Mouse (Mus musculus) spleen, postnatal 4 days (tissue): ENCODE measurements around the gene Btnl4.
"Not testable (repeated sequence)": the region's sequence is repeated elsewhere in the genome, so short reads cannot be mapped to it uniquely, and the experiment has no call there.

Experiments used
- DNase-seq, 2 experiments: peaks; one replicate each; pipeline ENCODE4 v3.0.0; 2022; ENCODE audit warnings: low spot score in 2 of 2

Gene Btnl4

DNA sequence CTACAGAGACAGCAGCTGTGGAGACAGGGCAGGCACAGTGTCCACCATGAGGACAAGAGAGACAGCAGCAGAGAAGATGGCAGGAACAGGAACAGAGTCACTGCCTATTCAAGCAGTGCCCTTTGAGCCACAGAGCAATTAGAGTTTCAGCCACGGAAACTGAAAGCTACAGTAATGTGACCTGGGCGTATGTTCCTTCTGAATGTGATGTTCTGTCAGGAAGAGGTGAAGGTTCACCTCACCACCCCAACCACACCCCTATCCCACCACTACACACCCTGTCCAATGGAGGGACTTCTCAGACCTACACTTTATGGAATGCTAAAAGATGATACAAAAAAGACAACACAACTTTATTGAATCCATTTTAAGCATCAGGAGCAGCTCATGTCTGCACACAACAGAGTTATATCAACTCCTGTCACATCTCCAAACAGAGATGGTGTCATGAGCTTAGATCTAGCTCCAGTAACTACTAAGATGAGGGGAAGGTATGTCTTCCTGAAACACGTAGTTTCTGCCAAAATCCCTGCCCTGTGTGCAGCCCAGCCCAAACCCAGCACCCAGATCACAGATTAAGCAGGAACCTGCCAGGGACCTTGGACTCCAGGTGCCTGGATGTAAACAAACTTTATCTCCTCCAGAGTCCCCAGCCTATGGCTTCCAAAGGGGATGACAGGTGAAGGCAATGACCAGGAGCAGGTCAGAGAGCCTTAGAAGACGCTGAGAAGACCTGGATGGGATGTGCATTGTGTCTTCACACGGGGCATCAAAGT is at the start of gene Btnl4:
Gene Btnl4 (minus strand): TSS at position 81 of the 776 bp plus-strand sequence.
- not testable (repeated sequence) for DNase-seq

DNA sequence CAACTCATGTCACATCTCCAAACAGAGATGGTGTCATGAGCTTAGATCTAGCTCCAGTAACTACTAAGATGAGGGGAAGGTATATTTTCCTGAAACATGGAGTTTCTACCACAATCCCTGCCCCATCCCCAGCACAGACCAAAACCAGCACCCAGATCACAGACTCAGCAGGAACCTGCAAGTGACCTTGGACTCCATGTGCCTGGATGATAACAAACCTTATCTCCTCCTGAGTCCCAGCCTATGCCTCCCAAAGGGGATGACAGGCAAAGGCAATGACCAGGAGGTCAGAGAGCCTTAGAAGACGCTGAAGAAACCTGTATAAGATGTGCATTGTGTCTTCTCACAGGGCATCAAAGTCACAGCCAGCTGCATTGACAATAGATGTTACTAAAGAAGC is 41.9 kb upstream of the Btnl4 start:
- DNase-seq, result peak in 1 of 2 experiments; percentile 47

DNA sequence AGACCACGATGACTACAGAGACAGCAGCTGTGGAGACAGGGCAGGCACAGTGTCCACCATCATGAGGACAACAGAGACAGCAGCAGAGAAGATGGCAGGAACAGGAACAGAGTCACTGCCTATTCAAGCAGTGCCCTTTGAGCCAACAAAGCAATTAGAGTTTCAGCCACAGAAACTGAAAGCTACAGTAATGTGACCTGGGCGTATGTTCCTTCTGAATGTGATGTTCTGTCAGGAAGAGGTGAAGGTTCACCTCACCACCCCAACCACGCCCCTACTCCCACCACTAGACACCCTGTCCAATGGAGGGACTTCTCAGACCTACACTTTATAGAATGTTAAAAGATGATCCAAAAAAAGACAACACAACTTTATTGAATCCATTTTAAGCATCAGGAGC is 41.5 kb upstream of the Btnl4 start:
- DNase-seq, result peak in 1 of 2 experiments; percentile 7

DNA sequence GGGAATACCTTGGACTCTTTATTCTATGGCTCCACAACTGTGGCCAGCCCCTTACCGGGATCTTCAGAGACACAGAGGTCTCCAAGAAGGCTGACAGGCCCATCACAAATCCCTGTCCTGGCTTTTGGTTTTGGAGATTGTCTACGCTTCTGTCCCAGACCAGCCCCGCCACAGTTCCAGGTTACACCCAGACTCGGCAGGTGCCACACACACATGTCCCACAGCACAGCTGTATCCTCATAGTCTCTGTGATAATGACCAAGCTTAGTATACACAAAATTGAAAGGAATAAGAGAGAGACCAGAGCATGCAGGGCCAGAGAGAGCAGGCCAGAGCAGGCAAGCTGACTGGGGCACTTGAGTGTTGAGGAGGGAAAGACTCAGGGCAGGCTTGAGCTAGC is 40.7 kb upstream of the Btnl4 start:
- DNase-seq, result peak in 1 of 2 experiments; percentile 46

DNA sequence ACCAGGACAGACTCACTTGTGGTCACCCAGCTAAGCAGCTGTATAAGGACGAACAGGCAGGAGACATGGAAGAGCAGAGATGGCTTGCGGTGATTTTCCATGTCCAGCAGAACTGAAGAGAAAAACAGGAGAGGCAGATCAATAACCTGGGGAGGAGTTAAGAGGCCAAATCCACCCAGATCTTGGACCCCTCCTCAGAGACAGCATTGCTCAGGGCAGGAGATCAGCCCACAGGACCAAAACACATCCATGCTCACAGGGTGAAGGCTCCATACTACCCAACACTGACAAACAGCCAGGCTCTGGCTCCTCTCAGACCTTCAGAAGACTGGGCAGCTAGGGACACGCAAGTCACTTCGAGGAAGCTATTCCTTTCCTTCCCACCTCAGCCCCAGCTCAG is 40.1 kb upstream of the Btnl4 start, which contains the start of gene Btnl6:
Gene Btnl6 (minus strand): TSS at position 101 of the 400 bp plus-strand sequence.
- no peak for DNase-seq

DNA sequence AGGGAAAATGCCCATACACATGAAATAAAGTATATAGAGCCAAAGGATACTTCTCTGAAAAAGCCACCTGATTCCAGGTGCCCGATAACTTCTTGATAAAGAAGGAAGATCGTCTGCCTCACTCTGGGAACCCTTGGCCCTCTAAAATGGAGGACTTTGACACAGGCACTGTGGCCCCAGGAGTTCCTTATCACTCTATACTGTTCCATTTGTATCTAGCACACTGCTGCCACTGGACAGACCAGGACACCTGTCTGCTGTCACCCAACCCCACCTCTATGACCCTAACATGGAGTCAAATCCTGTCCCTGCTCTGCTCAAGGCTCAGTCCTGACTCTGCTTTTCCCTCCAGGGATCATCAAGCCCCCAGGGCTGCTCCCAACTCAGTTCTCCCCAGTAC is 39.4 kb upstream of the Btnl4 start:
- DNase-seq, result peak in 1 of 2 experiments; percentile 34

DNA sequence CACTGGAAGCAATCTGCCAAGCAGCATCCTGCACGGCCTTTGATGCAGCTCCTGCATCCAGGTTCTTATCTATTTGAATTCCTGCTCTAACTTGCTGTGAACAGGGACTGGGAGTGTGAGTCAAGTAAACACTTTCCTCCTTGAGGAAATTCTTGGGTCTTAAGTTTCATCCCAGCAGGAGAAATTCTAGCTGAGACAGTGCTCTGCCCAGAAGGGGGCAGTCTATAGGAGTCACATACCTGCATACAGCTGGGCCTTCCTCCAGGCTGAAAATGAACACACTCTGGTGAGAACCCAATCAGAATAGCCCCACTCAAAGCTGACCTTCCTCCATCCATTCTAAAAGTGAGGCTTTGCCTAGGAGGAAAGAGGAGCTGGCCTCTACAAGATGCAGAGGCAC is 34.6 kb upstream of the Btnl4 start:
- peak in 1 of 2 experiments; percentile 40 for DNase-seq

DNA sequence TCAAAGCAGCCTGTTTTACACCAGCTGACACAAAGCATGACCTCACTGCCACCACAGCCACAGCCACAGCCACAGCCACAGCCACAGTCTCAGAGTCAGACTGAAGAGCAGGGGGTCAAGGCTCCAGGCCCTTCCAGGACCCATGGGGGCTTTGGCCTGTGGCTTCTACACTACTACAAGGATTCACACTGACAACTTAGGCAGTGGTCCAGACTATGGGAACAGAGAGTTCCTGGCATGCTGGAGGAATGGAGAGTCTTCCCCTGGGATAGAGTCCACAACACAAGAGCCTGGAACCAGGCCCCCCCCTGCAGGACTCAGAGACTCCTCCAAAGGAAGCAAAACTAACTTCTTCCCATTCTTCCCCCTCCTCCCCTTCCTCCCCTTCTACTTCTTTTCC is 30.5 kb upstream of the Btnl4 start:
- DNase-seq, result peak in 1 of 2 experiments; percentile 11

DNA sequence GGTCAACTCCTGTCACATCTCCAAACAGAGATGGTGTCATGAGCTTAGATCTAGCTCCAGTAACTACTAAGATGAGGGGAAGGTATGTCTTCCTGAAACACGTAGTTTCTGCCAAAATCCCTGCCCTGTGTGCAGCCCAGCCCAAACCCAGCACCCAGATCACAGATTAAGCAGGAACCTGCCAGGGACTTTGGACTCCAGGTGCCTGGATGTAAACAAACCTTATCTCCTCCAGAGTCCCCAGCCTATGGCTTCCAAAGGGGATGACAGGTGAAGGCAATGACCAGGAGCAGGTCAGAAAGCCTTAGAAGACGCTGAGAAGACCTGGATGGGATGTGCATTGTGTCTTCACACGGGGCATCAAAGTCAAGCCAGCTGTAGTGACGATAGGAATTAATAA is 20.6 kb upstream of the Btnl4 start:
- not testable (repeated sequence) for DNase-seq

DNA sequence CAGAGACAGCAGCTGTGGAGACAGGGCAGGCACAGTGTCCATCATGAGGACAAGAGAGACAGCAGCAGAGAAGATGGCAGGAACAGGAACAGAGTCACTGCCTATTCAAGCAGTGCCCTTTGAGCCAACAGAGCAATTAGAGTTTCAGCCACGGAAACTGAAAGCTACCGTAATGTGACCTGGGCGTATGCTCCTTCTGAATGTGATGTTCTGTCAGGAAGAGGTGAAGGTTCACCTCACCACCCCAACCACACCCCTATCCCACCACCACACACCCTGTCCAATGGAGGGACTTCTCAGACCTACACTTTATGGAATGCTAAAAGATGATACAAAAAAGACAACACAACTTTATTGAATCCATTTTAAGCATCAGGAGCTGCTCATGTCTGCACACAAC is 20.2 kb upstream of the Btnl4 start:
- DNase-seq, result not testable (repeated sequence)

DNA sequence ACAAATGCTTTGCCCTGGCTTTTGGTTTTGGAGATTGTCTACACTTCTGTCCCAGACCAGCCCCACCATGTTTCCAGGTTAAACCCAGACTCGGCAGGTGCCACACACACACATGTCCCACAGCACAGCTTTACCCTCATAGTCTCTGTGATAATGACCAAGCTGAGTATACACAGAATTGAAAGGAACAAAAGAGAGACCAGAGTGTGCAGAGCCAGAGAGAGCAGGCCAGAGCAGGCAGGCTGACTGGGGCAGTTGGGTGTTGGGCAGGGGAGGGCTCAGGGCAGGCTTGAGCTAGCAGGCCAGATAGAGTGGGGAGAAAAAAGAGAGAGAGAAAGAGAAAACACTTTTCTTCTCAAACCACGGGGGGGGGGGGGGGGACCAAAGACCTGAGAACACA is 19.4 kb upstream of the Btnl4 start:
- no peak for DNase-seq

DNA sequence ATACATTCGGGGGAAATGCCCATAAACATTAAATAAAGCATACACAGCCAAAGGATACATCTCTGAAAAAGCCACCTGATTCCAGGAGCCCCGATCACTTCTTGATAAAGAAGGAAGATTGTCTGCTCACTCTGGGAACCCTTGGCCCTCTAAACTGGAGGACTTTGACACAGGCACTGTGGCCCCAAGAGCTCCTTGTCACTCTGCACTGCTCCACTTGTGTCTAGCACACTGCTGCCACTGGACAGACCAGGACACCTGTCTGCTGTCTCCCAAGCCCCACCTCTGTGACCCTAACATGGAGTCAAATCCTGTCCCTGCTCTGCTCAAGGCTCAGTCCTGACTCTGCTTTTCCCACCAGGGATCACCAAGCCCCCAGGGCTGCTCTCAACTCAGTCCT is 18.0 kb upstream of the Btnl4 start:
- DNase-seq, result not testable (repeated sequence)

DNA sequence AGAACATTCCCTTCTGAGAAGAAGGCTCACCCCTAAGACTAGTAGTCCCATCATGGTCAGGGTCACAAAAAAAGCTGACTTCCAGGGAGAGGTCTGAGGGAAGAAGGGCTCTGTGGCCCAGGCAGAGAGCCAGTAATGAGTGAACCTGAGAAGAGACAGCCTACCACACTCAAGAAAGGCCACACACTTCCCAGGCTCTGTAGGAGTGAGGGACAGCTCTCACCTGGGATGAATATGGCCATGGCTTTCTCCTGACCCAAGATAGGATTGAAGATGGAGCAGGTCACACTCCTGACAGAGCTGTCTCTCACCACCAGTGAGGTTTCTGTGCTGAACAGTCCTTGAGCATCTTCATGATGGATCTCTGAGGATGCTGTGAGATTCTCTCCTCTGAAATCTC is 15.7 kb upstream of the Btnl4 start:
- DNase-seq, result no peak

DNA sequence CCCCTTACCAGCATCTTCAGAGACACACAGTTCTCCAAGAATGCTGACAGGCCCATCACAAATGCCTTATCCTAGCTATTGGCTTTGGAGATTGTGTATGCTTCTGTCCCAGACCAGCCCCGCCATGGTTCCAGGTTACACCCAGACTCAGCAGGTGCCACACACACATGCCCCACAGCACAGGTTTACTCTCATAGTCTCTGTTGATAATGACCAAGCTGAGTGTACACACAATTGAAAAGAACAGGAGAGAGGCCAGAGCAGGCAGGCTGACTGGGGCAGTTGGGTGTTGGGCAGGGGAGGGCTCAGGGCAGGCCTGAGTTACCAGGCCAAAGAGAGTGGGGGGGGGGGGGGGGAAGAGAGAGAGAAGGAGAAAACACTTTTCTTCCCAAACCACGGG is 691 bp downstream of the Btnl4 start:
- DNase-seq, result no peak

DNA sequence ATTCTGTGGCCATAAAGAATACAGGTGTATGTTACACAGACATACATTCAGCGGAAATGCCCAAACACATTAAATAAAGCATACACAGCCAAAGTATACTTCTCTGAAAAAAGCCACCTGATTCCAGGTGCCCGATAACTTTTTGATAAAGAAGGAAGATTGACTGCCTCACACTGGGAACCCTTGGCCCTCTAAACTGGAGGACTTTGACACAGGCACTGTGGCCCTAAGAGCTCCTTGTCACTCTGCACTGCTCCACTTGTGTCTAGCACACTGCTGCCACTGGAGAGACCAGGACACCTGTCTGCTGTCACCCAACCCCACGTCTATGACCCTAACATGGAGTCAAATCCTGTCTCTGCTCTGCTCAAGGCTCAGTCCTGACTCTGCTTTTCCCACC is 2.1 kb downstream of the Btnl4 start:
- DNase-seq, result no peak

DNA sequence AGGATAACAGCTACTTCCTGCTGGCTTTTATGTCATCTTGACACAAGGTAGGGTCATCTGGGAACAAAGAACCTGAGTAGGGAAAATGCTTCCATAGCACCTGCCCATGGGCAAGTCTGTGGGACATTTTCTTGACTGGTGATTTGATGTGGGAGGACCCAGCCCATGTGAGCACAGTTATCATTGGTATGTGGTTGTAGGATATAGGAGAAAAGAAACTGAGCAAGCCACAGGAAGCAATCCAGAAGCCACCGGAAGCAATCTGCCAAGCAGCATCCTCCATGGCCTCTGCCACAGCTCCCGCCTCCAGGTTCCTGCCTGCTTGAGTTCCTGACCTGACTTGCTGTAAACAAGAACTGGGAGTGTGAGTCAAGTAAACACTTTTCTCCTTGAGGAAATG is 6.6 kb downstream of the Btnl4 start:
- no peak for DNase-seq

DNA sequence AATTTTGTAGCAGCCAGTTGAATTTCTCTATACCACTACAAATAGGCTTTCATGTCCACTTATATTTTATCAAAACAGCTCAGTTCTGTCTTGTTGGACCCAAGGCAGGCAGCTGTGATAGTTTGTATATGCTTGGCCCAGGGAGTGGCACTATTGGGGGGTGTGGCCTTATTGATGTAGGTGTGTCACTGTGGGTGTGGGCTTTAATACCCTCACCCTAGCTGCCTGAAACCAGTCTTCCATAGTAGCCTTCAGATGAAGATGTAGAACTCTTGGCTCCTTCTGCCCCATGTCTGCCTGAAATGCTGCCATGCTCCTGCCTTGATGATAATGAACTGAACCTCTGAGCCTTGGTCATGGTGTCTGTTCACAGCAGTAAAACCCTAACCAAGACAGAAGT is 11.2 kb downstream of the Btnl4 start:
- DNase-seq, result not testable (repeated sequence)

DNA sequence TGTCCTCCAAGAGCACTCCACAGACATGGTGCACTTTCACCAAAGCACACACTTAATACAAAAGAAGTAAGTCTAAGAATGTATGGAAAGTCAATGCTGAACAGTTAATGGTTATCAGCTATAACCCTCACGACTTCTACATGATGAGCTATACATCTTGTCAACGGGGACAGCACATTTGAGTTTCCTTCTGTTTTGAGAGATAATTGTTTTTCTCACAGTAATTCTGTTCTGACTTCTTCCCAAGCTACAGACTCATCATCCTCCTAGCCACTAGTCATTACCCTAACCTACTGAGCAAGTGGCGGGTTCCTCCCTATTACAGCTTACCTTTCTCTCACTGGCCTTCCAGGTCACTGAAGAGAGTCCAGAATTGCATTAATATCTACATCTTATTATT is 17.9 kb downstream of the Btnl4 start:
- DNase-seq, result no peak

DNA sequence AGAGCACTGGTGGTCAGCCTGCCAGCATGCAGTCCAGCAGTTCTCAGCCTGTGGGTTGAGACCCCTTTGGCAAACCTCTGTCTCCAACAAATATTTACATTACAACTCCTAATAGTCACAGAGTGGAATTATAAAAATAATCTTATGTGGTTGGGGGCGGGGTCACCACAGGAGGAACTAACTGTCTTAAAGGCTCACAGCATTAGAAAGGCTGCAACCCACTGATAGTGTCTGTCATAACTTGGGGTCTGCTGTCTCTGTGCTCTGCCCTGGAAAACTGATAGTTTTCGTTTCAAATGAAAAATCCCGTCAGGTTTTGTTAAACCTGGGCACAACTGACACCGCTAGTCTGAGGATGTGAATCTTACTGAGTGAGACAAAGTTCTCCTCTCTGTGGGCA is 19.4 kb downstream of the Btnl4 start:
- no peak for DNase-seq

DNA sequence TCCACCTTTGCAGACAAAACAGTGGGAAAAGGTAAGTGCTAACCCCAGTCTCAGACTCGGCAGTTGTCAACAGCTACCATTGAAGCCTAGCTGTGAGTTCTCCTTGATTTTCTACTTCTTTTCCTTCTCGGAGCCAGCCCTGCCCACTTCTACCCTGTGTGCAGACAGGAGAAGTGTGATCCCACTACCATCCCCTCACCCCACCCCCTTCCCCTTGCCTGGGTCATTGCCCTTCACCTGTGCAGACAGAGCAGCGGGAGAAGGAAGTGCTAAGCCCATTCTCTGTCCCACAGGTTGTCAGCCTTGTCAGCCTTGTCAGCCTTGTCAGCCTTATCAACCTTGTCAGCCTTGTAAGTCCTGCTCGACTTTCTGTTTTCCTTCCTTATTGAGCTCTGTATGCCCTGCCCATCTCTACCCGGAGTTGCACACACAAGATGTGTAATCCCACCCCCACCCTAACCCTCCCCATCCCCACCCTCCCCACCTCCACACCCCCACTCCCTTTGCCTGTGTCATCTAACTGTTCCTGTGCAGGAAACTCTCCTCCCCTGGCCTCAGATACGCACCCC is 28.6 kb downstream of the Btnl4 start:
- DNase-seq, result no peak

DNA sequence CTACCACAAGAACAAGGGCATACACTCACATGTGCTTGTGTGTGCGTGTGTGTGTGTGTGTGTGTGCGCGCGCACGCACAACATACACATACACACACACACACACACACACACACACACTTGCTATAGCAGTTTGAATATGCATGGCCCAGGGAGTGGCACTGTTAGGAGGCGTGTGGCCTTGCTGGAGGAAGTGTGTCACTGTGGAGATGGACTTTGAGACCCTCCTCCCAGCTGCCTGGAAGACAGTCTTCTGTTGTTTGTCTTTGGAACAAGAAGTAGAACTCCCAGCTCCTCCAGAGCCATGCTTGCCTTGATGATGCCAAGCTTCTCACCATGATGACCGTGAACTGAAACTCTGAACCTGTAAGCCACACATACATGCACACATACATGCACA is 35.1 kb downstream of the Btnl4 start:
- DNase-seq, result no peak

DNA sequence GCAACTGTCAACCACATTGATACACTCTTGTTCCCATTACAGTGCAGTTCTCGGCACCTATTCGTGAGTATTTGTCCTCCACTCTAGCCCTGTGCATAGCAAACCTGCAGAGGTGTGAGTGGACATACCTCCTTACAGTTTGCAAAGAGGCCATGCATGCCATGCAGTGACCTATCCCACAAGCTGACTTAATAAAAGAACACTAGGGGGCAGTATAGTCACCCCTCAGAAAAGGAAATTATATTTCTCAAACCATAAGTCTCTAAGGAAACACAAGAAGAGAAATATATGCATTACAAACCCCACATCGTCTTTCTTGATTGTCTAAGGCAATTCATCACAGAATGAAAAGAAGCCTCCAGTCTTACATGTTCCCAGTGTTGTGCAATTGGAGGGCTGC is 37.3 kb downstream of the Btnl4 start:
- DNase-seq, result no peak

DNA sequence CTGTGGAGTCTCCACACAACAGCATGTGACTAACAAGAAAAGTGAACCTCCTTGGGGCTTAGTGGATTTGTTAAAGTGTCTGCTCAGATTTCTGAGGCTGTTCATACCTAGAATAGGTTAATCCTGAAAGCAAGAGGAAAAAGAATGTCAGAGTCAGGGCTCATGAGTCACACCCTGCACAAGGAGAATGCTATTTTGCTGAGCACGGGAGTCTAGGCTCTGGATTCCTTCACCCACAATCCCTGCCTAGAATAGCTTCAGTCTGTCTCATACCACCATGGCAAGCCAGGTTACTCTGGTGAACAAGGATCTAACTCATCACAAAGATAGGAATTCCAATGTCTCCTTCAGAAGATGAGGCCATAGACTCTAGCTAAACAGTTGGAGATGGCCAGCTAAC is 38.5 kb downstream of the Btnl4 start:
- no peak for DNase-seq

DNA sequence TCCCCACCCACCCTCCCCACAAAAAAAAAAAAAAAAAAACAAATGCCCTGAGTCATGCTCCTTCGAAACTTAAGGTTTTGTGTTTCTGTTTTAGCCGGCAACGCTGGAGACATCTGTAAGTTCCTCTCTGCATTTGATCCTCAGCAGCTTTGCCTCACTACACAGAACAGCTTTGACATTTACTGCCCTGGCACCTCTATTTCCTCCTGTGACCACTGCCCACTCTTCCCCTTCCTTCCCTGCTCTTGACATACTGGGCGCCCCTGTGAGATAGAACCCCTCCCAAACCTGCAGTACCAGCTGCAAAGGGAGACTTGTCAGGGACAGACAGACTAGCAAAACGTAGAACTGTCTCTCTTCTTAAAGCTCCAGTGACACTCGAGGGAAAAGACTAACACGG is 39.5 kb downstream of the Btnl4 start:
- no peak for DNase-seq
